Mouse (Mus musculus) embryonic facial prominence, embryonic 12.5 days (tissue): Measurements from ENCODE around the gene Urb1. TPM values are rescaled to one million over a fixed set of nuclear protein-coding genes. Genes with fewer than 3 reads are reported as not detected.

Experiments used
- ATAC-seq: fragments of 200-750 bp; cut with Nextera tagmentation; 2 replicates; pipeline ENCODE4 v1.8.0; 2017; ENCODE audit not compliant: insufficient number of reproducible peaks, insufficient read depth, low FRiP score, low TSS enrichment
- H3K27ac ChIP-seq: fragments of 300-500 bp; sonication (generic); 2 replicates; pipeline ENCODE4 v1.5.1; 2016; ENCODE audit warnings: mild to moderate bottlenecking
- H3K27me3 ChIP-seq: fragments of 300-500 bp; sonication (generic); 2 replicates; pipeline ENCODE4 v1.6.1; 2016; ENCODE audit warnings: mild to moderate bottlenecking, moderate library complexity
- H3K36me3 ChIP-seq: fragments of 300-500 bp; sonication (generic); 2 replicates; pipeline ENCODE4 v1.6.1; 2016; ENCODE audit warnings: mild to moderate bottlenecking
- H3K4me1 ChIP-seq: fragments of 300-500 bp; sonication (generic); 2 replicates; pipeline ENCODE4 v1.6.1; 2016
- H3K4me2 ChIP-seq: fragments of 300-500 bp; sonication (generic); replicated peaks from 2 replicates; pipeline ENCODE4 v1.6.1; 2016; ENCODE audit warnings: mild to moderate bottlenecking, moderate library complexity
- H3K4me3 ChIP-seq: fragments of 300-500 bp; sonication (generic); 2 replicates; pipeline ENCODE4 v1.5.1; 2016; ENCODE audit warnings: mild to moderate bottlenecking
- H3K9ac ChIP-seq: fragments of 300-500 bp; sonication (generic); 2 replicates; pipeline ENCODE4 v1.6.1; 2016; ENCODE audit warnings: mild to moderate bottlenecking, moderate library complexity
- H3K9me3 ChIP-seq: fragments of 300-500 bp; sonication (generic); 2 replicates; pipeline ENCODE4 v1.6.1; 2016; ENCODE audit warnings: mild to moderate bottlenecking, moderate library complexity
- WGBS: fragments of 180-500 bp; shearing (Covaris S2); methylation state at CpG from one replicate; pipeline ENCODE4 v1.1.7; 2016; 5-methylcytosine and 5-hydroxymethylcytosine counted together
- polyA plus RNA-seq: library from polyadenylated mRNA; unstranded; fragments of >200 nt; fragmentation: Nextera tagmentation; extraction: Ambion mirVana; gene quantifications from 2 replicates; pipeline ENCODE4 v1.2.1, GENCODE M21; 2016

Gene Urb1
- polyA plus RNA-seq, 1 experiment from 2014 or later: 12.6 TPM

GRCm38 (mm10) chr16:90710313-90710712 is 99.9 kb downstream of the Urb1 start:
- Histone ChIP-seq H3K9me3 (no peaks in the 10 kb centered on the region), H3K4me3 (no peak overlapping the region), H3K27me3 (0 out of 2 replicates have a peak, but pooled peaks cover 2% of the 10 kb centered on the region), H3K36me3 (no peaks in the 10 kb centered on the region), H3K4me2 (peak overlapping the region; percentile 8), H3K4me1 (peaks cover 22% of the 10 kb centered on the region; the same call in 1 of the 2 replicates), H3K27ac (no peak overlapping the region), H3K9ac (no peak overlapping the region)
- no peak for ATAC-seq
- WGBS: 48% methylated on average over 12 of the region's 12 CpGs

GRCm38 (mm10) chr16:90709711-90710289 is 100.4 kb downstream of the Urb1 start:
- peak; percentile 53; the same call in 1 of the 2 replicates for ATAC-seq
- 42% methylated on average over 17 of the region's 17 CpGs for WGBS
- 0 out of 2 replicates have a peak, but pooled peaks cover 2% of the 10 kb centered on the region for H3K27me3 ChIP-seq
- H3K4me3 ChIP-seq: no peak overlapping the region
- H3K36me3 ChIP-seq: no peaks in the 10 kb centered on the region
- no peaks in the 10 kb centered on the region for H3K9me3 ChIP-seq
- H3K9ac ChIP-seq: no peak overlapping the region
- 0 out of 2 replicates have a peak overlapping the region, but pooled peaks have one; percentile 26 for H3K27ac ChIP-seq
- H3K4me1 ChIP-seq: peaks cover 22% of the 10 kb centered on the region; the same call in 1 of the 2 replicates
- peak overlapping the region; percentile 8 for H3K4me2 ChIP-seq

- peaks cover 23% of the 10 kb centered on the region for H3K4me1 ChIP-seq
- 22% methylated on average over 3 of the region's 3 CpGs for WGBS
These were observed 103.9 kb downstream of the Urb1 start for GRCm38 (mm10) chr16:90706279-90706678.

GRCm38 (mm10) chr16:90704161-90704825 is 105.9 kb downstream of the Urb1 start:
- Histone ChIP-seq H3K9ac (no peak overlapping the region), H3K27ac (no peak overlapping the region), H3K4me1 (peaks cover 11% of the 10 kb centered on the region)

More at GRCm38 (mm10) chr16:90706279-90706678, 103.9 kb downstream of the Urb1 start:
- ATAC-seq: no peak
- Histone ChIP-seq H3K9me3 (no peaks in the 10 kb centered on the region), H3K4me3 (no peak overlapping the region), H3K27ac (no peak overlapping the region), H3K27me3 (no peaks in the 10 kb centered on the region), H3K36me3 (no peaks in the 10 kb centered on the region), H3K4me2 (no peak overlapping the region), H3K9ac (no peak overlapping the region)

GRCm38 (mm10) chr16:90703646-90704045 is 106.6 kb downstream of the Urb1 start:
- 2% methylated on average over 1 of the region's 1 CpGs for WGBS
- Histone ChIP-seq H3K4me3 (no peak overlapping the region), H3K27ac (no peak overlapping the region), H3K4me2 (no peak overlapping the region), H3K27me3 (no peaks in the 10 kb centered on the region), H3K4me1 (peaks cover 11% of the 10 kb centered on the region), H3K9me3 (no peaks in the 10 kb centered on the region), H3K9ac (no peak overlapping the region), H3K36me3 (no peaks in the 10 kb centered on the region)
- no peak for ATAC-seq

More at GRCm38 (mm10) chr16:90704161-90704825, 105.9 kb downstream of the Urb1 start:
- H3K4me2 ChIP-seq: no peak overlapping the region
- ATAC-seq: no peak
- no peaks in the 10 kb centered on the region for H3K36me3 ChIP-seq
- no peaks in the 10 kb centered on the region for H3K27me3 ChIP-seq
- no peak overlapping the region for H3K4me3 ChIP-seq
- 53% methylated on average over 13 of the region's 13 CpGs for WGBS
- no peaks in the 10 kb centered on the region for H3K9me3 ChIP-seq

GRCm38 (mm10) chr16:90701541-90701940 is 108.7 kb downstream of the Urb1 start:
- H3K4me1 ChIP-seq: peaks cover 11% of the 10 kb centered on the region
- H3K4me3 ChIP-seq: no peak overlapping the region
- H3K4me2 ChIP-seq: no peak overlapping the region
- ATAC-seq: no peak
- H3K27ac ChIP-seq: no peak overlapping the region
- 98% methylated on average over 2 of the region's 2 CpGs for WGBS
- no peaks in the 10 kb centered on the region for H3K9me3 ChIP-seq
- no peaks in the 10 kb centered on the region for H3K27me3 ChIP-seq
- H3K9ac ChIP-seq: no peak overlapping the region
- H3K36me3 ChIP-seq: no peaks in the 10 kb centered on the region

Other genes starting within 250 kb of the Urb1 start
- 74.0 and 75.6 TPM in 2 replicates for gene Mis18a, start 83.0 kb downstream of the Urb1 start, polyA plus RNA-seq
- 0.17 TPM in 1 of 2 replicates, not detected in the other for gene Mrap, start 72.2 kb downstream of the Urb1 start, polyA plus RNA-seq
- 1.7 and 2.1 TPM in 2 replicates for gene Eva1c, start 16.3 kb upstream of the Urb1 start, polyA plus RNA-seq
- gene Cfap298, start 124.7 kb upstream of the Urb1 start, polyA plus RNA-seq: 43.3 and 44.0 TPM in 2 replicates
- gene Synj1, start 200.9 kb upstream of the Urb1 start, polyA plus RNA-seq: 12.7 and 14.0 TPM in 2 replicates
- 94.3 and 98.2 TPM in 2 replicates for gene Paxbp1, start 234.1 kb upstream of the Urb1 start, polyA plus RNA-seq